Mouse (Mus musculus): ENCODE results near the gene Nnmt. TPM values are rescaled to one million over a fixed set of nuclear protein-coding genes. Genes with fewer than 3 reads are reported as not detected.

Gene Nnmt
- polyA plus RNA-seq, 1 experiment from 2014 or later: 6.1 TPM

DNA sequence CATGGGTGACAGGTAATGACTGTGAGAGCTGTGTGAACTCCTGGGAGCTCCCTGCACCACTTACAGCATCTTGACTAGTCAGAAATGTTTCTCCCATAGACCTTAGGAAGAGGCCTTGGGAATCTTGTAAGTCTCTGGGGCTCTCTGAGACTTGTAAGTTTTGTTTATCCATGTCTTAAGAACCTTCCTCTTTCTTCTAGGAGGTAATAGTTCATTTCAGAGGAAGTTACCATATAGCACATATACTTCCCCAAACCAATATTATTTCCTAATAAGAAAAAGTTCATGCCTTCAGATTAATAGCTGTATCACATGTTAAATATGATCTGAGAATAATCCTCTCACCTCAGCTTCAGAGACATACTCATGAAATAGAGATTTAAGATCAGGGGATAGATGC lies 57.7 kb downstream of the Nnmt start:
- Histone ChIP-seq H3K9ac (ENCODE audit: low read depth, low read length) (no peak overlapping the region), H3K27ac (ENCODE audit: low read depth, low read length) (no peak overlapping the region), H3K4me2 (replicated peaks; ENCODE audit: low read depth) (no peak overlapping the region), H3K27me3 (replicated peaks; ENCODE audit: control insufficient read depth, insufficient read depth, low read length) (no peaks in the 10 kb centered on the region), H3K4me1 (replicated peaks; ENCODE audit: control insufficient read depth, insufficient read depth, low read length) (no peaks in the 10 kb centered on the region), H3K36me3 (ENCODE audit: control insufficient read depth, insufficient read depth) (no peaks in the 10 kb centered on the region), H3K9me3 (ENCODE audit: control insufficient read depth) (peaks cover 5% of the 10 kb centered on the region; the same call in 1 of the 2 replicates), H3K4me3 (ENCODE audit: low read depth, low read length) (no peak overlapping the region)
- ATAC-seq: no peak
- TF ChIP-seq CTCF (IDR thresholded peaks at IDR 0.05; ENCODE audit: low read depth): no peak

Other genes starting within 250 kb of the Nnmt start
- gene Rexo2, start 124.5 kb downstream of the Nnmt start, polyA plus RNA-seq (2015; fragmentation: Nextera tagmentation; extraction: Ambion mirVana): 70.3 and 70.6 TPM in 2 replicates
- gene Rbm7, start 109.9 kb downstream of the Nnmt start, polyA plus RNA-seq (2015; fragmentation: Nextera tagmentation; extraction: Ambion mirVana): 73.5 and 74.0 TPM in 2 replicates
- 72.0 and 72.3 TPM in 2 replicates for gene Gm5617, start 109.7 kb downstream of the Nnmt start, polyA plus RNA-seq (2015; fragmentation: Nextera tagmentation; extraction: Ambion mirVana)
- gene Zbtb16, start 231.1 kb upstream of the Nnmt start, polyA plus RNA-seq (2015; fragmentation: Nextera tagmentation; extraction: Ambion mirVana): 0.61 and 0.91 TPM in 2 replicates

Data from intestine, postnatal 0 days (tissue).